Mouse (Mus musculus) MEL (cell line): ENCODE data around the gene Syn1.
A peak's percentile ranks its signal among the peaks of the same experiment; 100 is the strongest.

Source experiments
- CTCF ChIP-seq, 3 experiments: IDR thresholded peaks in 2 of 3; conservative IDR thresholded peaks in 1 of 3; 2 replicates each; pipeline ENCODE4 v1.5.1; 2011 to 2012; ENCODE audit warnings: low read length in 3 of 3, low read depth in 2 of 3, mild to moderate bottlenecking in 2 of 3, improper control_type of control experiment in 1 of 3, inconsistent platforms in 1 of 3, mixed read lengths in 1 of 3, moderate library complexity in 1 of 3; ENCODE audit not compliant: control insufficient read depth in 1 of 3, insufficient read depth in 1 of 3, poor library complexity in 1 of 3, severe bottlenecking in 1 of 3
- RAD21 ChIP-seq: IDR thresholded peaks from 2 replicates; pipeline ENCODE4 v1.6.1; 2011; ENCODE audit warnings: mild to moderate bottlenecking, low read depth, low read length, improper control_type of control experiment

DNA sequence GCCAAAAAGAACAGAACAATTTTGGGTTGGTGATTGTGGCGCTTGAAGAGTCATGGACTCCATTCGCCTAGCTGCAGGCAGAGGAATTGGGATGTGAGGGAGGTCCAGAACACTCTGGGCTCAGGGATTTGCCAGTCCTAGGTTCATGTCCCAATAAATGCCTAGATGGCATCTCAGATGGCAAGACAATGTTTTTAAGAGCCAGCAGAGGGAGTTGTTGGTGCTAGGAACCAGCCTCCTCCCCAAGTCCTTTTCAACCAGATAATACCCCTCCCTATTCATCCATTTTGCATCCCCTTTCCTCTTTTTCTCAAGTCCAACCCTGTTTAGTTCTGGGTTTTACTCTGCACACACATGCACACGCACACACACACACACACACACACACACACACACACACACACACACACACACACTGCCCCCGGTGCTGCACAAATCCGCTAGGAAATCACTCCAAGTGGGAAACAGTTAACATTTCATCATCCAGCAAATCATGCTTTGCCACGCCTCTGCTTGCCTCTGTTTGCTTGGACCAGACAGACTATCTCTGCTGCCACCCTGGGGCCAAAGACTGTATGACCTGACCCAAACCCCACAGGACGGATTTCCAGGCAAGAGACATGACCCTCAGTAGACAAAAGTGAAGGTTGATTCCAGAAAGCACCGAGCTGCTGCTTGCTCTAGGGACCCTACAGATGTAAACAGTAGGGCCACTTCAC, 100.9 kb downstream of the Syn1 start:
- TF ChIP-seq RAD21 (peak; percentile 42), CTCF (IDR thresholded peaks at IDR 0.05 in 2 of 3, conservative IDR thresholded peaks at IDR 0.05 in 1 of 3; ENCODE audit: control insufficient read depth in 1 of 3, insufficient read depth in 1 of 3, low read depth in 2 of 3, low read length in 3 of 3, poor library complexity in 1 of 3, severe bottlenecking in 1 of 3) (peak in 2 of 3 experiments; percentile 53 to 58; a peak in 5 of 6 replicates)
